Mouse (Mus musculus) left cerebral cortex, postnatal 10 days (tissue): ENCODE data around the gene Cpne2. TPM values are rescaled to one million over a fixed set of nuclear protein-coding genes. Genes with fewer than 3 reads are reported as not detected.

Experiments used
- DNase-seq, 2 experiments: peaks; one replicate each; pipeline ENCODE4 v3.0.0; 2021 to 2022; ENCODE audit warnings: low spot score in 2 of 2, mixed read lengths in 1 of 2; ENCODE audit errors: extremely low spot score in 1 of 2
- intact Hi-C: fragments of 180-260 bp; cut with DNase I; formaldehyde crosslinking; loops from one replicate; pipeline ENCODE4 v1.15.1; 2025
- total RNA-seq, 2 experiments: library from RNA; stranded (reverse); gene quantifications; 2 replicates each; pipeline ENCODE4 v1.2.3; 2021

Gene Cpne2
- total RNA-seq: 10 to 100 TPM; 40.3 to 42.3 TPM

GRCm38 (mm10) chr8:94532873-94533671 is at the start of gene Cpne2:
Gene Cpne2 (plus strand): TSS chr8:94532990.
- intact Hi-C loops: no loop called here
- peak in 1 of 2 experiments; percentile 88 for DNase-seq

DNA sequence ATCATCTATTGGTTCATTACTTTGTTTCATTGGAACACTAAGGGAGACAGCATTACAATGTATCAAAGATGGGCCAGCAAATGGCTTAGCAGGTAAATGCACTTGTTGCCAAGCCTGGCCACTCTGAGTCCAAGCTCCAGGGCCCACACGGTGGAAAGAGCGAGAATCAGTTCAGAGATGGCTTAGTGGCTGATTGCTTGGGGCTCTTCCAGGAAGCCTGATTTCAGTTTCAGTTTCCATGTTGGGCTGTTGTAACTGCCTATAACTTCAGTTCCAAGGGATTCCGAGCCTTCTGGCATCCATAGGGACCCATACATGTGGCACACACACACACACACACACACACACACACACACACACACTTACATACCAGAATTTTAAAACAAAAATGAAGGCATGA is 47.5 kb upstream of the Cpne2 start:
- intact Hi-C loops: loop anchor here (5.0 kb wide), 1 partner anchor 153 kb away; no protein-coding TSS in a partner anchor
- peak in 1 of 2 experiments; percentile 8 for DNase-seq

GRCm38 (mm10) chr8:94485882-94486281 is 46.9 kb upstream of the Cpne2 start:
- intact Hi-C loops: loop anchor here (5.0 kb wide), 1 partner anchor 154 kb away; no protein-coding TSS in a partner anchor
- DNase-seq: peak in 1 of 2 experiments; percentile 58

DNA sequence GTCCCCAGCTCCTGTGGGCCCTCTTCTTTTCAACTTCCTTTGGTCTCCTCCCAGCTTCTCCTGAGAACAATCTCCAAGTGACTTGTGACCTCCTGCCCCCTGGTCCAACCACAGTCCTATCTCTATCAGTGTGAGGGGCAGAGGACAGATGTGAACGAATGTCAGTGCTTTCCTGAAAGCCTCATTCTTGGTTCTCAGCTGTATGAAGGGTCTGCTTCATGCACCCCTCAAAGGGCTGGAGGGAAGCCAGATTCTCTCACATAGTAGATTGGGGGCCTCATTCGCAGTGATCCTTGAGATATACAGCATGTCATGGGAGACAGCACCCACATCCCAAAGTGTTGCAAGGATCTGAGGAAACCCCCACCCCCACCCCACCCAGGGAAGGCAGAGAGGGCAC is 44.8 kb upstream of the Cpne2 start:
- intact Hi-C loops: loop anchor here (5.0 kb wide), 1 partner anchor 156 kb away; no protein-coding TSS in a partner anchor

GRCm38 (mm10) chr8:94489809-94490483 is 42.8 kb upstream of the Cpne2 start:
- intact Hi-C loops: loop anchor here (5.0 kb wide), 2 partner anchors 158 to 207 kb away; partner anchors contain the start of gene Pllp
- peak in 1 of 2 experiments; percentile 28 for DNase-seq

More for the DNA sequence above, 44.8 kb upstream of the Cpne2 start:
- DNase-seq: peak in 1 of 2 experiments; percentile 15

DNA sequence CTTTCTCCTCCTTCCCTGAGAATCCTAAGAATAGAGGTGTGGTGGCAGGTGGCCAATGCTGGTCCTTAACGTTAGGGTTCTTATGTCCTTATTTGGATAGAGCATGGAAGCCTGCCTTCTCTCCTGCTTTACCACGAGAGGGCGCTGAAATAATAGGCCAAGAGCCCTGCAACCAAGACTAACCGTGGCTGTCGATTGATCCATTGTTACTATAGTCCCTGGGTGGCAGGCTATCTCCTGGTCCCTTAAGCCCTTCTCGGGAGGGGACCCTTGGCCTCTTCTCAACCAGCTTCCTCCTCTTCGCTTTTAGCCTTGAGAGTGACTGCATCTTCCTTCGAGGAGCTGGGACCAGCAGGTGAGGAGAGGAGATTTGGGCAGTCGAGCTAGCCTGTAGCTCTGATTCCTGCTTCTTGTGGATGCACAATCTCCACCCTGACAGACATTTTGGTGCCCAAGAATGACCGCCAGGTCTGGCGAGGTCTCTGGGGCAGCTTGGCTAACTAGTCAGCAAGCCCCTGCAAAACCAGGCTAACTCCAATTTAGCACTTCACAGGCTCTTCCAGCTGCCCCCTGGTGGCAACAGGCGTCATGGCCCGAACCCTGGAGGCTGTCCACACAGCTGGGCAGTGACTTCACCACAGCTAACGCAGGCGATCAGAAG is 40.6 kb upstream of the Cpne2 start:
- DNase-seq: peak; percentile 73 to 84
- intact Hi-C loops: loop anchor here (2.0 to 5.0 kb wide), 2 partner anchors 93 to 205 kb away; partner anchors contain the start of gene Pllp

DNA sequence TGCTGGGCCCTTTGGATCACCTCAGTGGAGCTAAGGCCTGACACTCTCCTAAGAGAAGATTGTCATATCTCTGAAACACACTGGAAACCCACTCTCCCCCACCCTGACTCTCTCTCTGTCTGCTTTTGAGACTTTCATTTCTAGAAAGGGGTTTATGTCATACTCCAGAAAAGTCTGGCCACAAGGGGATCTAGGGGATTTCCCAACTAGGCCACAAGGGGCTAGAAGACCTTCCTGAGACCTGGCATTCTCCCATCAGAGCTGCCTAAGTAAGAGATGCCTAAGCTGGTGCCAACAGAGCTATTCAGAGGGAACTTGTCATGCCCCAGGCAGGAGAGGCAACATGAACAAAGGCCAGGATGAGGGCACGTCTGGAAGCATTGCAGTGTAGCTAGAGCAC is 39.5 kb upstream of the Cpne2 start:
- intact Hi-C loops: loop anchor here (2.0 to 5.0 kb wide), 2 partner anchors 92 to 204 kb away; partner anchors contain the start of gene Pllp
- no peak for DNase-seq

GRCm38 (mm10) chr8:94515430-94516208 is 17.2 kb upstream of the Cpne2 start:
- intact Hi-C loops: no loop called here
- peak in 1 of 2 experiments; percentile 8 for DNase-seq

DNA sequence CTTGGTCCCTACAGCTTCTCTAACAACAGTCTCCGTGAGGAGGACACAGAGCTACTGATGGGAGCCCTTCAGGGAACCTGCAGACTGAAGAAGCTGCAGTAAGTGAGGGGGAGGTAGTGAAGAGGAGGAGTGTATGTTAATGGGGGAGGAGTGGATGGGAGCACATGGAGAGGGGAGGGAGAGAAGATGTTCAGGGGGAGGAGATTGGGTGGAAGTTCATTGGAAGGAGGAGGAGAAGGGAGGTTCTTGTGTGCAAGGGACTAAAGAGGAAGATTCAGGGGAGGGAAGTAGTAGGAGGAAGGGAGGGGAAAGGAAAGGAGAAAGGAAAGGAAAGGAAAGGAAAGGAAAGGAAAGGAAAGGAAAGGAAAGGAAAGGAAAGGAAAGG is 16.6 kb upstream of the Cpne2 start:
- DNase-seq: no peak
- intact Hi-C loops: no loop called here

DNA sequence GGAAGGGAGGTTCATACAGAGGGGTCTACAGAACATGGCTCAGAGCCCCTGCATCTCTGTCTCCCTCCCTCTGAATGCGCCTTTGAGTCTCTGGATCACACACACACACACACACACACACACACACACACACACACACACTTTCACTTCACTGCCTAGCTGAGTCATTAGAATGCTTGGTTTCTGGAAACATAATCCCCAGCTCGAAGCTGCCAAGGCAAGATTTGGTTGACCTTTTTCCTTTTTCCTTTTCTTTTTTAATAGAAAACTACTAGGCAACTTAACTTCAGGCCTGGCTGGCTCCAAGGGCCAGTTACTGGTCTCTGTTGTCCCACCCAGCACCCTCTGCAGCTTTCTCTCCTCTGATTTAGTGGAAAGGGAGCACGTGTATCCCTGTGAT is 16.0 kb upstream of the Cpne2 start:
- DNase-seq: peak in 1 of 2 experiments; percentile 17
- intact Hi-C loops: no loop called here

GRCm38 (mm10) chr8:94518331-94518730 is 14.5 kb upstream of the Cpne2 start:
- intact Hi-C loops: no loop called here
- peak in 1 of 2 experiments; percentile 24 for DNase-seq

DNA sequence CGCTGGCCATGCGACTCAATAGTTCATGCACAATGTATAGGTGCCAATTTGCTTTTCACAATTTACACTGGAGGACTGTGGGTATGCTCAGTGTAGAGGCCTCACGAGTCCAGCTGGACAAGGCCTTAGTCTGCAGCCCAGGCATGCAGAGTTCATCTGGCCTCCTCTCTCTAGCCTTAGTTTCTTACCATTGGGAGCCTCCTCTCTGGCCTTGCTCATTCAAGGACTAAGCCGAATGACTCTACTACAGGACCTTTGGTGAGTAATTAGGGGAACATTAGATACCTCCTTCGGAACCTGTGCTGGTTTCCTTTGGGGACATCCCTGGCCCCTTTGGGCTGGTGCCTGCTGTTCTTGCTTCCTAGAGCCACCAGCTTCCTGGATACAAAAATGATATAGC is 13.8 kb upstream of the Cpne2 start:
- intact Hi-C loops: no loop called here
- DNase-seq: no peak

DNA sequence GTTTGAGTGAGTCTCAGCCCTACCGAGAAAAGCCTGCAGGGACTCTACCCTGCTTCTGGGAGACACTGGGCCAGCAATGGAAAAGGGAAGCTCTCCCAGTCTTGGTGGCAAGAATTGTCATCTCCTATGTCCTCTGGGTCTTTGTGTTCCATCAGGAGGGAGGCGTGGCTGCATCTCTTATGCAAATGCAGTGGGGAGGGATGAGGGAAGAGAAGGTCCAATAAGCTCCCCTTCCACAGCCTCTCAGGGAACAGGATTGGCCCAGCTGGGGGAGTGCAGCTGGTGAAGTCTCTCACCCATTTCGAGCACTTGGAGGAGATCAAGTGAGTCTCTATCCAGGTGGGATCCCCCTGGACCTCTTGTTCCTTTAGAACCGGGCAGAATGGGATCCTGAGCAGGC is 11.3 kb upstream of the Cpne2 start:
- intact Hi-C loops: no loop called here
- no peak for DNase-seq

DNA sequence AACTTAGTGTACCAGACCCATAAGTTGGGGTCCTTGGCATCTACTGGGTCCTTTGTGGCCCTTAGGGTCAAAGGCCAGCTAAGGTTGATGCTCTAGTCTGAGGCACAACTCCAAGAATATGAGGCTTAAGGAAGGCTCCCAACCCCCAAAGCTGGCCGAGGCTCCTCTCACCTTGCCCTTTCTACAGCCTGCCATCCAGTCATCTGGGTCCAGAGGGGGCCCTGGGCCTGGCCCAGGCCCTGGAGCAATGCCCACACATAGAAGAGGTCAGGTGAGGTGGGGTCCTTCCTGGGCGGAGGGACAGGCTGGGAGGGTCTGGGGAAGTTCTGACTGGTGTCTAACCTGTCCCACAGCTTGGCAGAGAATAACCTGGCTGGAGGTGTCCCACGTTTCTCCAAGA is 10.3 kb upstream of the Cpne2 start:
- intact Hi-C loops: no loop called here
- peak in 1 of 2 experiments; percentile 17 for DNase-seq

DNA sequence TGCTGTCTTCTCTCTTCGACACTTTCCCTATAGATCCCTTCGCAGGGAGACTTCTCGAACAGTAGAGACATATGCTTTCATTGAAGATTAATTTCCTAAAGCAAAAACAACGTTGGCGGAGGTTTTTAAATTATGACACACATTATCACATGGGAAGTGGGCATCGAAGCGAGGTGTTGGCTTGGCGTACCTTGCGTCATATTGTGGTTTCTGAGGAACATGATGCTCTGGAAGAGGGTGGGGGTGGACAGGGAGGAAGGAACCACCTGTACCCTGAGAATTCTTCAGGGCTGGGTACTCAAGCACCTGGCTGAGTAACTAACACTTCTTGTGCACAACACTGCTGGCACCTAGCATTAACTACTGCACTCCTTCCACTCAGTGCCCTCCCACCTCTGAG is 8.2 kb upstream of the Cpne2 start:
- intact Hi-C loops: no loop called here
- no peak for DNase-seq

DNA sequence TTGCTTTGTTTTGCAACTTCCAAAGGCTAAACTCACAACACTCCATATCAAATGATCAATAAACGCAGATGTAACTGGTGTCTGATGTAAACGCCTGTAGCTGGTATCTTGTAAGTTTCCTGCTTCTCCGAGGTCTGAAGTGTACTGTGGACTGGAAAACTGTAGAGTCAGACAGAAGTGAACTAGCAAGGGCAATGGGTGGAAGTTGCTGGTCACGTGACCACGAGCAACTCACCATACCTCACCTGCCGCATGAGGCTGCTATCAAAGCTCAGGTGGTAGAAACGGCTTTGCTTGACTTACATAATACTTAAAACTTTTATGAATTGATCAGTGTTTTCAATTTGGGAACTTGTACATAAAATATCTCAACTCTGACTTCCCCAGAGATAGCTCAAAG is 5.6 kb upstream of the Cpne2 start:
- no peak for DNase-seq
- intact Hi-C loops: loop anchor here (5.0 kb wide), 1 partner anchor 170 kb away; the partner anchor contains the start of gene Pllp

- intact Hi-C loops: loop anchor here (5.0 kb wide), 1 partner anchor 169 kb away; the partner anchor contains the start of gene Pllp
- DNase-seq: peak; percentile 54 to 56
Measured at GRCm38 (mm10) chr8:94528245-94528644, 4.5 kb upstream of the Cpne2 start.

- intact Hi-C loops: loop anchor here (5.0 kb wide), 1 partner anchor 167 kb away; the partner anchor contains the start of gene Pllp
- DNase-seq: no peak
Measured at GRCm38 (mm10) chr8:94529875-94530274, 2.9 kb upstream of the Cpne2 start.
